Mouse (Mus musculus) hindbrain, embryonic 11.5 days (tissue): ENCODE data around the gene Pkdcc. TPM values are rescaled to one million over a fixed set of nuclear protein-coding genes. Genes with fewer than 3 reads are reported as not detected.

Experiments
- ATAC-seq: fragments of 200-750 bp; cut with Nextera tagmentation; 2 replicates; pipeline ENCODE4 v1.8.0; 2017; ENCODE audit warnings: mild to moderate bottlenecking, moderate TSS enrichment, moderate library complexity; ENCODE audit not compliant: low FRiP score
- DNase-seq: peaks from one replicate; pipeline ENCODE4 v3.0.0-alpha.2; 2015; ENCODE audit warnings: low spot score
- H3K27ac ChIP-seq: fragments of 300-500 bp; sonication (generic); 2 replicates; pipeline ENCODE4 v1.5.1; 2014; ENCODE audit warnings: mild to moderate bottlenecking, low read depth, low read length
- H3K27me3 ChIP-seq: fragments of 300-500 bp; sonication (generic); 2 replicates; pipeline ENCODE4 v1.6.1; 2014; ENCODE audit warnings: mild to moderate bottlenecking, low read length, moderate library complexity, mixed read lengths; ENCODE audit not compliant: control insufficient read depth, insufficient read depth
- H3K36me3 ChIP-seq: fragments of 300-500 bp; sonication (generic); 2 replicates; pipeline ENCODE4 v1.6.1; 2014; ENCODE audit warnings: mild to moderate bottlenecking, low read length, moderate library complexity, mixed read lengths; ENCODE audit not compliant: control insufficient read depth, insufficient read depth
- H3K4me1 ChIP-seq: fragments of 300-500 bp; sonication (generic); replicated peaks from 2 replicates; pipeline ENCODE4 v1.6.1; 2014; ENCODE audit warnings: low read length, mixed read lengths; ENCODE audit not compliant: control insufficient read depth, insufficient read depth
- H3K4me2 ChIP-seq: fragments of 300-500 bp; sonication (generic); replicated peaks from 2 replicates; pipeline ENCODE4 v1.6.1; 2014; ENCODE audit warnings: mild to moderate bottlenecking, low read depth, low read length
- H3K4me3 ChIP-seq: fragments of 300-500 bp; sonication (generic); 2 replicates; pipeline ENCODE4 v1.5.1; 2014; ENCODE audit warnings: low read depth, low read length
- H3K9ac ChIP-seq: fragments of 300-500 bp; sonication (generic); 2 replicates; pipeline ENCODE4 v1.6.1; 2014; ENCODE audit warnings: low read depth, low read length
- H3K9me3 ChIP-seq: fragments of 300-500 bp; sonication (generic); 2 replicates; pipeline ENCODE4 v1.6.1; 2016; ENCODE audit warnings: low read length; ENCODE audit not compliant: control insufficient read depth
- WGBS: fragments of 180-500 bp; shearing (Covaris S2); extraction: QIAGEN DNeasy Blood & Tissue Kit; methylation state at CpG from one replicate; pipeline ENCODE4 v1.1.7; 2014; 5-methylcytosine and 5-hydroxymethylcytosine counted together
- polyA plus RNA-seq: library from polyadenylated mRNA; unstranded; fragments of >200 nt; fragmentation: Nextera tagmentation; extraction: Ambion mirVana; gene quantifications from 2 replicates; pipeline ENCODE4 v1.2.1, GENCODE M21; 2014

Pkdcc gene
- polyA plus RNA-seq, 1 experiment from 2014 or later: 10.8 TPM

GRCm38 (mm10) chr17:83203692-83204383, 11.3 kb upstream of the Pkdcc start:
- Histone ChIP-seq H3K36me3 (no peaks in the 10 kb centered on the region), H3K9ac (no peak overlapping the region), H3K4me2 (no peak overlapping the region), H3K9me3 (no peaks in the 10 kb centered on the region), H3K4me3 (no peak overlapping the region), H3K4me1 (peaks cover 7% of the 10 kb centered on the region), H3K27ac (no peak overlapping the region), H3K27me3 (no peaks in the 10 kb centered on the region)
- ATAC-seq (peak; percentile 57), DNase-seq (peak; percentile 40)
- WGBS: 10% methylated on average over 8 of the region's 8 CpGs

GRCm38 (mm10) chr17:83207296-83207695, 7.8 kb upstream of the Pkdcc start:
- H3K27me3 ChIP-seq: no peaks in the 10 kb centered on the region
- H3K36me3 ChIP-seq: no peaks in the 10 kb centered on the region
- no peak for DNase-seq
- no peak overlapping the region for H3K27ac ChIP-seq
- H3K9ac ChIP-seq: no peak overlapping the region
- 84% methylated on average over 3 of the region's 3 CpGs for WGBS
- H3K4me3 ChIP-seq: no peak overlapping the region
- no peaks in the 10 kb centered on the region for H3K9me3 ChIP-seq
- no peak overlapping the region for H3K4me2 ChIP-seq
- no peak for ATAC-seq
- no peaks in the 10 kb centered on the region; the same call in 1 of the 2 replicates for H3K4me1 ChIP-seq

GRCm38 (mm10) chr17:83208455-83208854, 6.6 kb upstream of the Pkdcc start:
- DNase-seq (no peak), ATAC-seq (no peak)
- peaks cover 2% of the 10 kb centered on the region; the same call in 1 of the 2 replicates for H3K4me1 ChIP-seq
- H3K4me2 ChIP-seq: no peak overlapping the region
- no peaks in the 10 kb centered on the region for H3K27me3 ChIP-seq
- no peak overlapping the region for H3K9ac ChIP-seq
- H3K27ac ChIP-seq: no peak overlapping the region
- no peak overlapping the region for H3K4me3 ChIP-seq
- H3K9me3 ChIP-seq: no peaks in the 10 kb centered on the region
- H3K36me3 ChIP-seq: no peaks in the 10 kb centered on the region
- 68% methylated on average over 2 of the region's 2 CpGs for WGBS

GRCm38 (mm10) chr17:83210531-83210930, 4.6 kb upstream of the Pkdcc start:
- no peak for ATAC-seq
- Histone ChIP-seq H3K9me3 (no peaks in the 10 kb centered on the region), H3K27me3 (no peaks in the 10 kb centered on the region), H3K9ac (no peak overlapping the region), H3K27ac (no peak overlapping the region), H3K4me1 (peaks cover 6% of the 10 kb centered on the region; the same call in 1 of the 2 replicates), H3K36me3 (no peaks in the 10 kb centered on the region), H3K4me2 (no peak overlapping the region), H3K4me3 (no peak overlapping the region)
- 73% methylated on average over 5 of the region's 5 CpGs for WGBS
- no peak for DNase-seq

DNA sequence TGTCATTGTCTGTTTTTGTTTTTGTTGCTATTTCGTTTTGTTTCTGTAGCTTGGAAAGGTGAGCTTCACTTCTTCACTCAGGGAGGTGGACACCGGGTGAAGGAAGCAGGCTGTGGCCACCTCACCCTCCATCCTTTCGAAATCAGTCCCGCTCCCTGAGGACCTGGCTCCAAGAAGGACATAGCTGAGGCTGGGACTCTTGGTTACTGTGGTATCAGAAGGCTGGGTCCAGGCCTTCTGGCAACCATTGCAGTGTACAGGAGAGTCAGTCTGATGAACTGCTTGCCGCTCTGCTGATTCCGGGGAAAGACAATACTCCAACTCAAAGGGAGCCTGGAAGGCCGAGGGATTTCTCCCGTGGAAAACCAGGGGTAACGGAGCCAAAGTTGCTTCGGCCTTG, 3.9 kb upstream of the Pkdcc start:
- WGBS: 84% methylated on average over 10 of the region's 10 CpGs
- H3K36me3 ChIP-seq: no peaks in the 10 kb centered on the region
- H3K9me3 ChIP-seq: no peaks in the 10 kb centered on the region
- peaks cover 2% of the 10 kb centered on the region; the same call in 1 of the 2 replicates for H3K27me3 ChIP-seq
- no peak for DNase-seq
- no peak overlapping the region for H3K4me3 ChIP-seq
- no peak overlapping the region for H3K4me2 ChIP-seq
- H3K4me1 ChIP-seq: peaks cover 7% of the 10 kb centered on the region; the same call in 1 of the 2 replicates
- no peak overlapping the region for H3K27ac ChIP-seq
- no peak overlapping the region for H3K9ac ChIP-seq
- ATAC-seq: no peak

DNA sequence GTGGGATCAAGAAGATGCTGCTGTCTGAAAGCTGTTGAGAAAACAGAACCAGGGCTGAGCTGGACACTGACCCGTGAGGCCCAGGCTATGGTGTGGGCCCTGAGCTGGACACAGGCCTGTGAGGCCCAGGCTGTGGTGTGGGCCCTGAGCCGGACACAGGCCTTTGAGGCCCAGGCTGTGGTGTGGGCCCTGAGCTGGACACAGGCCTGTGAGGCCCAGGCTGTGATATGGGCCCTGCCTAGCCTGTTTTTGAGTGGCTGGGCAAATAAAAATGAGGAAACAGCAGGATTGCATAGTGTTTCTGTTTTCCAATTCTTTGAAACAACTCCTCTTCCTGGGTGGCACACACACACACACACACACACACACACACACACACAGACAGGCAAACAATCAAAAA, 2.7 kb upstream of the Pkdcc start:
- Histone ChIP-seq H3K36me3 (no peaks in the 10 kb centered on the region), H3K9me3 (no peaks in the 10 kb centered on the region), H3K4me2 (no peak overlapping the region), H3K4me1 (peaks cover 11% of the 10 kb centered on the region; the same call in 1 of the 2 replicates), H3K27ac (no peak overlapping the region), H3K4me3 (no peak overlapping the region), H3K27me3 (peaks cover 2% of the 10 kb centered on the region; the same call in 1 of the 2 replicates), H3K9ac (no peak overlapping the region)
- no peak for DNase-seq
- 67% methylated on average over 2 of the region's 2 CpGs for WGBS
- ATAC-seq: no peak

DNA sequence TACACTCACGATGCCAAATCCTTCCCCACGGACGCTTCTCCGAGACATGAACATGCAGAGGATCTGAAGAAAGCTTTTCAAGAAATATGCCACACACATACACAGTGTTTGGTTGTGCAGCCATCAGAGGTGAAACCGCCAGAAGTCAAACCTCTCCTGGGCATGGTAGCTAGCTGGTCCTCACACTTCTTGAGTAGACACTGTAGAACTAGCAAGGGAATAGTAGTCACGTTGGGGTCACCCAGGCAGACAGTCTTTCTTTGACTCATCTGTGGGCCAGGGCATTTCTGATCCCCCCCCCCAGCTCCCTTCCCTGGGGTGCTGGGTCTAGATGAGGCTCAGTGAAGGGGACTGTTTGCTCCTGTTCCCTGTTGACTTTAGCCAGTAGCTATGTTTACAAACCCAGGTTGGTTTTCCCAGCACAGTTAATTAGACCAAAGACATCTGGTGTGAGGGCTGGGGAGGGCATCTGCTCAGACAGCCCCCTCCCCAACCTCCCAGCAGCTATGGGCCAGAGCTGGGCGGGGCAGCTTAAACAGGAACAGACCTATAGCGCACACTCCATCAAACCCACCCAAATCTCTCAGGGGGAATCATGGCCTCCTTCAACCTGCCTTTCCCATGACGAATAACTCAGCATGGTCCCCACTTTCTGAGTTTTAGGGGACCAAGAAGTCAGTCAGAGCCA, 1.7 kb upstream of the Pkdcc start:
- ATAC-seq: no peak
- no peak overlapping the region for H3K4me3 ChIP-seq
- H3K9me3 ChIP-seq: no peaks in the 10 kb centered on the region
- H3K9ac ChIP-seq: no peak overlapping the region
- no peaks in the 10 kb centered on the region for H3K36me3 ChIP-seq
- no peak overlapping the region for H3K4me2 ChIP-seq
- 47% methylated on average over 9 of the region's 9 CpGs for WGBS
- no peak for DNase-seq
- H3K4me1 ChIP-seq: peaks cover 11% of the 10 kb centered on the region; the same call in 1 of the 2 replicates
- H3K27ac ChIP-seq: no peak overlapping the region
- peaks cover 2% of the 10 kb centered on the region; the same call in 1 of the 2 replicates for H3K27me3 ChIP-seq

DNA sequence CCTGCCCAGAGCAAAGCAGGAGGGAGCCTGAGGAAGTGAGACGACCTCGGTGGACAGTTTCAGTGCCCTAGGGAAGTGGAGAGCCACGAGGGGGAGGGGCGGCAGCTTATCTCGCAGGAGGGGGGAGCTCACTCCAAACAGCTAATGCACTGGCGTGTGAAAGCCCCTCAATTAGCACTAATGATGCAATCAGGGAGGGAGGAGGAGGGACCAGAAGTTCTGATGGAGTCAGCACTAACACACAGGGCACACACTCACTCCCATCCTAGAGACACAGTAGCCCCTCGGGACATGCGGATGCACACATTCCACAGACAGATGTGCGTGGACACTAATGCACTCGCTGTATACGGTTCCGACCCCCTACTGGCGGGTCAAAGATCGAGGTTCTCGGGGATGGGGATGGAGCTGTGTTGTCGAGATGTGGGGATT, 915 bp upstream of the Pkdcc start:
- peak overlapping the region; percentile 89 for H3K4me2 ChIP-seq
- DNase-seq: peak; percentile 73
- H3K27ac ChIP-seq: no peak overlapping the region
- 0% methylated on average over 16 of the region's 16 CpGs for WGBS
- peak overlapping the region; percentile 76 for H3K4me3 ChIP-seq
- no peaks in the 10 kb centered on the region for H3K36me3 ChIP-seq
- H3K9ac ChIP-seq: peak overlapping the region; percentile 92
- peak; percentile 33 for ATAC-seq
- H3K9me3 ChIP-seq: no peaks in the 10 kb centered on the region
- H3K4me1 ChIP-seq: peaks cover 13% of the 10 kb centered on the region
- peaks cover 2% of the 10 kb centered on the region; the same call in 1 of the 2 replicates for H3K27me3 ChIP-seq
